Mouse (Mus musculus) hindbrain, embryonic 13.5 days (tissue): ENCODE results near the gene Tial1. TPM values are rescaled to one million over a fixed set of nuclear protein-coding genes. Genes with fewer than 3 reads are reported as not detected.

Source experiments
- ATAC-seq: fragments of 200-750 bp; cut with Nextera tagmentation; 2 replicates; pipeline ENCODE4 v1.8.0; 2017; ENCODE audit warnings: moderate TSS enrichment; ENCODE audit not compliant: low FRiP score
- H3K27ac ChIP-seq: fragments of 300-500 bp; sonication (generic); 2 replicates; pipeline ENCODE4 v1.5.1; 2015; ENCODE audit warnings: inconsistent platforms, mild to moderate bottlenecking, moderate library complexity
- H3K27me3 ChIP-seq: fragments of 300-500 bp; sonication (generic); 2 replicates; pipeline ENCODE4 v1.6.1; 2015; ENCODE audit warnings: mild to moderate bottlenecking, inconsistent platforms
- H3K36me3 ChIP-seq: fragments of 300-500 bp; sonication (generic); 2 replicates; pipeline ENCODE4 v1.6.1; 2015; ENCODE audit warnings: mild to moderate bottlenecking, inconsistent platforms
- H3K4me1 ChIP-seq: fragments of 300-500 bp; sonication (generic); replicated peaks from 2 replicates; pipeline ENCODE4 v1.6.1; 2015; ENCODE audit warnings: inconsistent platforms
- H3K4me2 ChIP-seq: fragments of 300-500 bp; sonication (generic); 2 replicates; pipeline ENCODE4 v1.6.1; 2015; ENCODE audit warnings: inconsistent platforms, mild to moderate bottlenecking, moderate library complexity
- H3K4me3 ChIP-seq: fragments of 300-500 bp; sonication (generic); 2 replicates; pipeline ENCODE4 v1.5.1; 2015; ENCODE audit warnings: mild to moderate bottlenecking, inconsistent platforms
- H3K9ac ChIP-seq: fragments of 300-500 bp; sonication (generic); 2 replicates; pipeline ENCODE4 v1.6.1; 2015; ENCODE audit warnings: mild to moderate bottlenecking, inconsistent platforms
- H3K9me3 ChIP-seq: fragments of 300-500 bp; sonication (generic); 2 replicates; pipeline ENCODE4 v1.6.1; 2016; ENCODE audit warnings: inconsistent platforms
- WGBS: fragments of 180-500 bp; shearing (Covaris S2); methylation state at CpG from one replicate; pipeline ENCODE4 v1.1.7; 2015; 5-methylcytosine and 5-hydroxymethylcytosine counted together
- polyA plus RNA-seq: library from polyadenylated mRNA; unstranded; fragments of >200 nt; fragmentation: Nextera tagmentation; extraction: Ambion mirVana; gene quantifications from 2 replicates; pipeline ENCODE4 v1.2.1, GENCODE M21; 2015

Gene Tial1
- polyA plus RNA-seq, 1 experiment from 2014 or later: 36.2 TPM

DNA sequence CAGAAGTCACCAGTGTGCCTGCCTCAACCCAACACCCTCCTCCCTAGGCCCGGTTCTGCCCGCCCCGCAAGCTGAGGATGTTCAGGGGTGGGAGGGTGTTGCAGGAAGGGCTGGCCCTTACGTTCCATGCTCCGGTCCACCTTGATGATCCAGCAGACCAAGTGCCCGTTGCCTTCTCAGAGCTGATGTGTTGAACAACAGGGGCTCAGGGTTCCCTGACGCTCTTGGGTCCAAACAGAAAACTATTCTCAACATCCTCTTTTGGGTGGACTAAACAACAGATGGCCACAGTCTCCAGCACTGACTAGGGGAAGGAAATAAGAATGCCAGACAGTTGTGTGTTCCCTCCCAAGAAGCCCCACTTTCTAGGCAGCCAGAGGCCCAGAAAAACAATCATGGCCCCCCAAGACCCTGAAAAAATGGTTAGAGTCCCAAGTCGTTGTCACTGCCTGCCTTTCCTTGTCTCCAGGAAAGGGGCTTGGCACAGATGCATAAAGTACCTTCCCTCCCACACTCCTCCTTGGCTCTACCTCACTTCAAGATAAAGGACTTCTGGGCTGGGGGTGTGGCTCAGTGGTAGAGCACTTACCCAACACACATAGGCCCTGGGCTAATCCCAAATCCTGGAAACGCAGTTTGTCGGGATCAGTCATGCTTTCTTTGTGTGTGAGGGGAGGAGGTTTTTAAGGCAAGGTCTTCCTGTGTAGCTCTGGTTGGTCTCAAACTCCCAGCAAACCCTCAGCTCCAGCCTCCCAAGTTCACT, 49.3 kb downstream of the Tial1 start:
- Histone ChIP-seq H3K4me3 (no peak overlapping the region), H3K27ac (no peak overlapping the region), H3K36me3 (no peaks in the 10 kb centered on the region), H3K4me1 (peaks cover 7% of the 10 kb centered on the region), H3K4me2 (no peak overlapping the region), H3K9ac (no peak overlapping the region), H3K9me3 (no peaks in the 10 kb centered on the region), H3K27me3 (peaks cover 34% of the 10 kb centered on the region)
- 76% methylated on average over 10 of the region's 10 CpGs for WGBS
- no peak for ATAC-seq

GRCm38 (mm10) chr7:128410708-128411413, 50.7 kb downstream of the Tial1 start:
- Histone ChIP-seq H3K9ac (no peak overlapping the region), H3K9me3 (no peaks in the 10 kb centered on the region), H3K4me3 (no peak overlapping the region), H3K4me1 (no peaks in the 10 kb centered on the region; the same call in 1 of the 2 replicates), H3K4me2 (no peak overlapping the region), H3K36me3 (no peaks in the 10 kb centered on the region), H3K27ac (no peak overlapping the region), H3K27me3 (peaks cover 21% of the 10 kb centered on the region)
- WGBS: 77% methylated on average over 11 of the region's 11 CpGs
- ATAC-seq: no peak

GRCm38 (mm10) chr7:128408265-128408664, 53.3 kb downstream of the Tial1 start:
- Histone ChIP-seq H3K4me1 (no peaks in the 10 kb centered on the region), H3K9ac (no peak overlapping the region), H3K9me3 (no peaks in the 10 kb centered on the region), H3K4me3 (no peak overlapping the region), H3K4me2 (no peak overlapping the region), H3K27me3 (no peaks in the 10 kb centered on the region), H3K27ac (no peak overlapping the region), H3K36me3 (no peaks in the 10 kb centered on the region)
- no peak for ATAC-seq
- WGBS: 97% methylated on average over 5 of the region's 5 CpGs

GRCm38 (mm10) chr7:128403988-128404387, 57.5 kb downstream of the Tial1 start:
- no peaks in the 10 kb centered on the region for H3K9me3 ChIP-seq
- H3K9ac ChIP-seq: no peak overlapping the region
- no peak for ATAC-seq
- peaks cover 13% of the 10 kb centered on the region; the same call in 1 of the 2 replicates for H3K36me3 ChIP-seq
- H3K4me1 ChIP-seq: no peaks in the 10 kb centered on the region
- WGBS: 88% methylated on average over 6 of the region's 6 CpGs
- H3K27ac ChIP-seq: no peak overlapping the region
- H3K27me3 ChIP-seq: no peaks in the 10 kb centered on the region
- no peak overlapping the region for H3K4me2 ChIP-seq
- H3K4me3 ChIP-seq: no peak overlapping the region

DNA sequence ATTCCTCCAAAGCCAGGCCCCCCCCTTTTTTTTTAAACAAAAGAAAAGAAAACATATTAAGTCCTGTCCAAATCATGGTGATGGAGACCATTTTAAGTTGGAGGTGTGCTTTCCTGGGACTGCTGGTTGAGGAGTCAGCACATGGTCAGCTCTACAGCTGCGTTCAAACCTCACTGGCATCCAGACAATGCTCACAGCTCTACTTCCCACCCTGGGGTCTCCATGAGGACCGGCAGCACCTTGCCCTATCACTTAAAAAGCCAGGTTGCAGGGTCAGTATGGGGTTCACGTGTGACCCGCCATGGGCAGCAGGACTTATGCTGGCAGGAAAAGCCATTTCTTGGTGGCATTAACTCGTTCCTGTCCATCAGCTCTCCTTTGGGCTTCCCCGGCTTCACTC, 57.9 kb downstream of the Tial1 start:
- Histone ChIP-seq H3K4me2 (no peak overlapping the region), H3K4me3 (no peak overlapping the region), H3K27me3 (no peaks in the 10 kb centered on the region), H3K9me3 (no peaks in the 10 kb centered on the region), H3K9ac (no peak overlapping the region), H3K4me1 (no peaks in the 10 kb centered on the region), H3K27ac (no peak overlapping the region), H3K36me3 (peaks cover 13% of the 10 kb centered on the region; the same call in 1 of the 2 replicates)
- WGBS: 85% methylated on average over 6 of the region's 6 CpGs
- ATAC-seq: no peak

GRCm38 (mm10) chr7:128403128-128403527, 58.4 kb downstream of the Tial1 start:
- 89% methylated on average over 10 of the region's 10 CpGs for WGBS
- Histone ChIP-seq H3K9me3 (no peaks in the 10 kb centered on the region), H3K4me3 (no peak overlapping the region), H3K36me3 (peaks cover 13% of the 10 kb centered on the region; the same call in 1 of the 2 replicates), H3K9ac (no peak overlapping the region), H3K27me3 (no peaks in the 10 kb centered on the region), H3K27ac (no peak overlapping the region), H3K4me2 (no peak overlapping the region), H3K4me1 (no peaks in the 10 kb centered on the region)
- ATAC-seq: no peak

DNA sequence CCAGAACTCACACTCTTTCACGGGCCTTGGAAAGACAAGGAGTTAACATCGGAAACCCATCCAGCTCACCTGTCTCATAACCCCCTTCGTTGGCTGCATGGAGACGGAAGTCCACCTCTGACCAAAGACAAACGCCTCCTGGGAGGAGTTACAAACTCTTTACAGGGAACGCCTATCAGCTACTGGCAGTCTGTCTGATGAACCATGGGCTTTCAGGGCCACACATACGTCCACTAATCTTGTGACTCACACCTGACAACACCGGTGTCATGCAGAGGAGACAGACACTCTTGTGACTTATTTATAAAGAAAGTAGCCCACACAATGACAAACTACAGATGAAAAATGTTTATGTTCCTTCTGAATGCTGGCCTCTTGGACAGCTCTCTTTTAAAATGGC, 58.9 kb downstream of the Tial1 start:
- WGBS: 91% methylated on average over 8 of the region's 8 CpGs
- no peak overlapping the region for H3K4me3 ChIP-seq
- H3K4me2 ChIP-seq: no peak overlapping the region
- no peak for ATAC-seq
- no peak overlapping the region for H3K9ac ChIP-seq
- no peak overlapping the region for H3K27ac ChIP-seq
- peaks cover 13% of the 10 kb centered on the region; the same call in 1 of the 2 replicates for H3K36me3 ChIP-seq
- H3K9me3 ChIP-seq: no peaks in the 10 kb centered on the region
- no peaks in the 10 kb centered on the region for H3K4me1 ChIP-seq
- H3K27me3 ChIP-seq: no peaks in the 10 kb centered on the region

DNA sequence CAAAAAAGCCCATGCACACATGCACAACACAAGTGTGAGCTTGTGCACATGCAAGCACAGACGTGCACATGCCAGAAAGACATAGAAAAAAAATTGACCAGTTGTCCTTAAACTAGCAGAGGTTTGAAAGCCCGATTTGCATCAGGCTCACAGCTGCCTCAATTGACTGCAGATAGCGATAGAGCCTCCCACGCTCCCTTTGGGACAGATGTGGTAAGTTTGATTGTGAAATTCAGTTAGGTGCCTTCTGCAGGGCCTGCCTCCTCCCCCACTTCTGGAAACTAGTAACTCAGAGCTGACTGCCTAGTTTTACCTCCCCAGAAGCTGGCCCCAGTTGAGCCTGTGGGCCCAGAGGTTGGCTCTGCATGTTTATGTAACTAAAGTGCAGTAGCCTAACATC, 62.9 kb downstream of the Tial1 start:
- no peaks in the 10 kb centered on the region for H3K4me1 ChIP-seq
- H3K4me3 ChIP-seq: no peak overlapping the region
- H3K27me3 ChIP-seq: no peaks in the 10 kb centered on the region
- H3K27ac ChIP-seq: no peak overlapping the region
- no peak for ATAC-seq
- no peak overlapping the region for H3K9ac ChIP-seq
- no peak overlapping the region for H3K4me2 ChIP-seq
- H3K9me3 ChIP-seq: no peaks in the 10 kb centered on the region
- H3K36me3 ChIP-seq: peaks cover 13% of the 10 kb centered on the region; the same call in 1 of the 2 replicates
- WGBS: 80% methylated on average over 4 of the region's 4 CpGs

DNA sequence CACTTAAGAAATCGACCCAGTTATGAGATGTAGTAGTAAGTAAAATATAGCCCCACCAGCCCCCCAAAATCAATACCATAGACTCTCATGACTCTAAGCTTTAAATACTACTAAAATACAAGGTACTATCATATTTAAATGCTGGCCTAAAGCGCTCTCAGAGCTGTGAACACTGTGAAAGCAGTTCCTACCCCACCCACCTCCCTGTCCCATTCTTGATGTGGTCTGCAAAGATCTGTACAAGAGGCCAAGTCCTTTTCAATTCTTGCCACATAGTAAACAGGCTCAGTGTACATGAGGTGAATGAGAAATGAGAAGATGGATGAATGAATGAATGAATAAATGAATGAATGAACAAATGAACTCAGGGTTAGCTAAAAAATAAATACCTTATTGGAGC, 64.5 kb downstream of the Tial1 start:
- Histone ChIP-seq H3K4me3 (no peak overlapping the region), H3K36me3 (peaks cover 8% of the 10 kb centered on the region; the same call in 1 of the 2 replicates), H3K4me1 (0 out of 2 replicates have a peak, but pooled peaks cover 3% of the 10 kb centered on the region), H3K9ac (no peak overlapping the region), H3K27me3 (no peaks in the 10 kb centered on the region), H3K27ac (no peak overlapping the region), H3K9me3 (no peaks in the 10 kb centered on the region), H3K4me2 (no peak overlapping the region)
- 74% methylated on average over 2 of the region's 2 CpGs for WGBS
- no peak for ATAC-seq

GRCm38 (mm10) chr7:128393756-128394155, 67.8 kb downstream of the Tial1 start:
- Histone ChIP-seq H3K9ac (no peak overlapping the region), H3K36me3 (no peaks in the 10 kb centered on the region), H3K4me1 (peaks cover 16% of the 10 kb centered on the region; the same call in 1 of the 2 replicates), H3K9me3 (no peaks in the 10 kb centered on the region), H3K4me3 (no peak overlapping the region), H3K27ac (no peak overlapping the region), H3K4me2 (no peak overlapping the region), H3K27me3 (0 out of 2 replicates have a peak, but pooled peaks cover 2% of the 10 kb centered on the region)
- ATAC-seq: no peak
- WGBS: 64% methylated on average over 4 of the region's 4 CpGs

GRCm38 (mm10) chr7:128392972-128393314, 68.6 kb downstream of the Tial1 start:
- Histone ChIP-seq H3K4me2 (no peak overlapping the region), H3K9ac (no peak overlapping the region), H3K27ac (no peak overlapping the region), H3K27me3 (0 out of 2 replicates have a peak, but pooled peaks cover 2% of the 10 kb centered on the region), H3K4me3 (no peak overlapping the region), H3K4me1 (peaks cover 16% of the 10 kb centered on the region; the same call in 1 of the 2 replicates), H3K9me3 (no peaks in the 10 kb centered on the region), H3K36me3 (no peaks in the 10 kb centered on the region)
- no peak for ATAC-seq
- WGBS: 48% methylated on average over 5 of the region's 5 CpGs

- H3K27ac ChIP-seq: no peak overlapping the region
- 0 out of 2 replicates have a peak, but pooled peaks cover 2% of the 10 kb centered on the region for H3K27me3 ChIP-seq
- no peak overlapping the region for H3K4me3 ChIP-seq
- 83% methylated on average over 18 of the region's 18 CpGs for WGBS
- no peak for ATAC-seq
- H3K4me1 ChIP-seq: peaks cover 16% of the 10 kb centered on the region; the same call in 1 of the 2 replicates
- H3K9me3 ChIP-seq: no peaks in the 10 kb centered on the region
- no peak overlapping the region for H3K4me2 ChIP-seq
- peak overlapping the region; percentile 20; the same call in 1 of the 2 replicates for H3K9ac ChIP-seq
- H3K36me3 ChIP-seq: no peaks in the 10 kb centered on the region
Observed at GRCm38 (mm10) chr7:128392071-128392971, 69.2 kb downstream of the Tial1 start.
